Mouse (Mus musculus) neural tube, embryonic 13.5 days (tissue): ENCODE measurements around the gene Tmem102. TPM values are rescaled to one million over a fixed set of nuclear protein-coding genes. Genes with fewer than 3 reads are reported as not detected.
A peak's percentile ranks its signal among the peaks of the same experiment; 100 is the strongest.

ENCODE experiments used
- ATAC-seq: fragments of 200-750 bp; cut with Nextera tagmentation; 2 replicates; pipeline ENCODE4 v1.8.0; 2017; ENCODE audit warnings: low read depth, mild to moderate bottlenecking, moderate TSS enrichment, moderate library complexity
- H3K27ac ChIP-seq: fragments of 300-500 bp; sonication (generic); replicated peaks from 2 replicates; pipeline ENCODE4 v1.5.1; 2015; ENCODE audit warnings: moderate library complexity, mild to moderate bottlenecking, inconsistent platforms
- H3K27me3 ChIP-seq: fragments of 300-500 bp; sonication (generic); 2 replicates; pipeline ENCODE4 v1.6.1; 2015; ENCODE audit warnings: mild to moderate bottlenecking, inconsistent platforms
- H3K36me3 ChIP-seq: fragments of 300-500 bp; sonication (generic); 2 replicates; pipeline ENCODE4 v1.6.1; 2015; ENCODE audit warnings: mild to moderate bottlenecking, inconsistent platforms
- H3K4me1 ChIP-seq: fragments of 300-500 bp; sonication (generic); replicated peaks from 2 replicates; pipeline ENCODE4 v1.6.1; 2015; ENCODE audit warnings: inconsistent platforms
- H3K4me2 ChIP-seq: fragments of 300-500 bp; sonication (generic); 2 replicates; pipeline ENCODE4 v1.6.1; 2015; ENCODE audit warnings: inconsistent platforms, mild to moderate bottlenecking, moderate library complexity
- H3K4me3 ChIP-seq: fragments of 300-500 bp; sonication (generic); 2 replicates; pipeline ENCODE4 v1.5.1; 2015; ENCODE audit warnings: mild to moderate bottlenecking, inconsistent platforms
- H3K9ac ChIP-seq: fragments of 300-500 bp; sonication (generic); 2 replicates; pipeline ENCODE4 v1.6.1; 2015; ENCODE audit warnings: moderate library complexity, mild to moderate bottlenecking, inconsistent platforms
- H3K9me3 ChIP-seq: fragments of 300-500 bp; sonication (generic); 2 replicates; pipeline ENCODE4 v1.6.1; 2016; ENCODE audit warnings: inconsistent platforms
- WGBS: fragments of 180-500 bp; shearing (Covaris S2); methylation state at CpG from one replicate; pipeline ENCODE4 v1.1.7; 2015; 5-methylcytosine and 5-hydroxymethylcytosine counted together
- polyA plus RNA-seq: library from polyadenylated mRNA; unstranded; fragments of >200 nt; fragmentation: Nextera tagmentation; extraction: Ambion mirVana; gene quantifications from 2 replicates; pipeline ENCODE4 v1.2.1, GENCODE M21; 2015

Gene Tmem102
- polyA plus RNA-seq, 1 experiment from 2014 or later = 1.4 TPM

GRCm38 (mm10) chr11:69815155-69815554 lies 9.7 kb upstream of the Tmem102 start, which contains the start of gene Gm39566:
Gene Gm39566 (minus strand): TSS chr11:69815298.
- H3K4me3 ChIP-seq = no peak within 1 kb of the TSS
- no peak within 1 kb of the TSS for H3K27ac ChIP-seq
- no peaks in the 10 kb centered on the region for H3K36me3 ChIP-seq
- H3K4me1 ChIP-seq = no peaks in the 10 kb centered on the region
- no peaks in the 10 kb centered on the region for H3K27me3 ChIP-seq
- H3K9me3 ChIP-seq = peaks cover 6% of the 10 kb centered on the region; the same call in 1 of the 2 replicates
- H3K9ac ChIP-seq = no peak within 1 kb of the TSS
- no peak within 1 kb of the TSS for H3K4me2 ChIP-seq
- no peak for ATAC-seq
- WGBS = 65% methylated on average over 10 of the region's 10 CpGs

GRCm38 (mm10) chr11:69810280-69810679 lies 4.9 kb upstream of the Tmem102 start:
- Histone ChIP-seq H3K36me3 (no peaks in the 10 kb centered on the region), H3K9me3 (no peaks in the 10 kb centered on the region), H3K4me2 (no peak overlapping the region), H3K4me1 (peaks cover 3% of the 10 kb centered on the region; the same call in 1 of the 2 replicates), H3K27ac (no peak overlapping the region), H3K27me3 (peaks cover 24% of the 10 kb centered on the region), H3K4me3 (no peak overlapping the region), H3K9ac (no peak overlapping the region)
- no peak for ATAC-seq

GRCm38 (mm10) chr11:69807641-69808040 lies 2.2 kb upstream of the Tmem102 start:
- Histone ChIP-seq H3K9me3 (no peaks in the 10 kb centered on the region), H3K4me3 (no peak overlapping the region), H3K27ac (no peak overlapping the region), H3K4me2 (no peak overlapping the region), H3K36me3 (no peaks in the 10 kb centered on the region), H3K9ac (no peak overlapping the region), H3K4me1 (peaks cover 29% of the 10 kb centered on the region), H3K27me3 (peaks cover 38% of the 10 kb centered on the region)
- 76% methylated on average over 2 of the region's 2 CpGs for WGBS
- ATAC-seq = no peak

GRCm38 (mm10) chr11:69806378-69806777 lies 954 bp upstream of the Tmem102 start:
- Histone ChIP-seq H3K9ac (no peak overlapping the region), H3K36me3 (no peaks in the 10 kb centered on the region), H3K4me1 (peaks cover 41% of the 10 kb centered on the region), H3K4me2 (no peak overlapping the region), H3K4me3 (no peak overlapping the region), H3K27ac (no peak overlapping the region), H3K27me3 (peaks cover 42% of the 10 kb centered on the region), H3K9me3 (no peaks in the 10 kb centered on the region)
- no peak for ATAC-seq
- 87% methylated on average over 4 of the region's 4 CpGs for WGBS

GRCm38 (mm10) chr11:69804652-69804940 lies 828 bp downstream of the Tmem102 start:
- peak overlapping the region; percentile 60 for H3K4me3 ChIP-seq

GRCm38 (mm10) chr11:69803786-69804651 lies 1.4 kb downstream of the Tmem102 start:
- Histone ChIP-seq H3K4me3 (peak overlapping the region; percentile 60), H3K27ac (peak overlapping the region; percentile 82), H3K4me1 (peaks cover 63% of the 10 kb centered on the region), H3K9me3 (no peaks in the 10 kb centered on the region), H3K9ac (peak overlapping the region; percentile 82), H3K4me2 (peak overlapping the region; percentile 96), H3K27me3 (peaks cover 42% of the 10 kb centered on the region), H3K36me3 (no peaks in the 10 kb centered on the region)
- WGBS = under 1% methylated on average over 60 of the region's 60 CpGs
- peak; percentile 20 for ATAC-seq

More at GRCm38 (mm10) chr11:69804652-69804940, 828 bp downstream of the Tmem102 start:
- H3K27ac ChIP-seq = no peak overlapping the region
- no peaks in the 10 kb centered on the region for H3K9me3 ChIP-seq
- WGBS = 5% methylated on average over 12 of the region's 12 CpGs
- H3K36me3 ChIP-seq = no peaks in the 10 kb centered on the region
- peak overlapping the region; percentile 96 for H3K4me2 ChIP-seq
- ATAC-seq = no peak
- H3K27me3 ChIP-seq = peaks cover 42% of the 10 kb centered on the region
- peak overlapping the region; percentile 6; the same call in 1 of the 2 replicates for H3K9ac ChIP-seq
- H3K4me1 ChIP-seq = peaks cover 57% of the 10 kb centered on the region

- H3K4me1 ChIP-seq = peaks cover 69% of the 10 kb centered on the region
- under 1% methylated on average over 12 of the region's 12 CpGs for WGBS
- H3K9me3 ChIP-seq = no peaks in the 10 kb centered on the region
- H3K27me3 ChIP-seq = peaks cover 42% of the 10 kb centered on the region
- no peak for ATAC-seq
- peak overlapping the region; percentile 82 for H3K9ac ChIP-seq
- peak overlapping the region; percentile 82 for H3K27ac ChIP-seq
- H3K4me3 ChIP-seq = peak overlapping the region; percentile 60
- no peaks in the 10 kb centered on the region for H3K36me3 ChIP-seq
- peak overlapping the region; percentile 96 for H3K4me2 ChIP-seq
Observed at GRCm38 (mm10) chr11:69803328-69803727, 2.1 kb downstream of the Tmem102 start.

- Histone ChIP-seq H3K4me2 (peak overlapping the region; percentile 96), H3K9ac (peak overlapping the region; percentile 82), H3K27me3 (peaks cover 47% of the 10 kb centered on the region), H3K4me1 (peaks cover 72% of the 10 kb centered on the region), H3K4me3 (peak overlapping the region; percentile 60), H3K27ac (peak overlapping the region; percentile 82), H3K36me3 (0 out of 2 replicates have a peak, but pooled peaks cover under 1% of the 10 kb centered on the region), H3K9me3 (no peaks in the 10 kb centered on the region)
- ATAC-seq = peak; percentile 12; the same call in 1 of the 2 replicates
- under 1% methylated on average over 33 of the region's 33 CpGs for WGBS
Observed at GRCm38 (mm10) chr11:69802648-69803105, 2.7 kb downstream of the Tmem102 start.

GRCm38 (mm10) chr11:69801379-69801977 lies 3.9 kb downstream of the Tmem102 start, which contains the start of gene Fgf11:
Gene Fgf11 (minus strand): TSS chr11:69801857.
- Histone ChIP-seq H3K4me3 (peak within 1 kb of the TSS; percentile 60), H3K36me3 (0 out of 2 replicates have a peak, but pooled peaks cover 4% of the 10 kb centered on the region), H3K4me1 (peaks cover 72% of the 10 kb centered on the region), H3K9me3 (no peaks in the 10 kb centered on the region), H3K27me3 (peaks cover 47% of the 10 kb centered on the region), H3K4me2 (peak within 1 kb of the TSS; percentile 96), H3K9ac (peak within 1 kb of the TSS; percentile 82), H3K27ac (peak within 1 kb of the TSS; percentile 94)
- WGBS = 2% methylated on average over 33 of the region's 33 CpGs
- ATAC-seq = 0 out of 2 replicates have a peak, but pooled peaks have one; percentile 1

- ATAC-seq = peak; percentile 72
- H3K27ac ChIP-seq = peak overlapping the region; percentile 94
- WGBS = under 1% methylated on average over 36 of the region's 36 CpGs
- peak overlapping the region; percentile 60 for H3K4me3 ChIP-seq
- H3K9ac ChIP-seq = peak overlapping the region; percentile 82
- H3K36me3 ChIP-seq = 0 out of 2 replicates have a peak, but pooled peaks cover 4% of the 10 kb centered on the region
- no peaks in the 10 kb centered on the region for H3K9me3 ChIP-seq
- peak overlapping the region; percentile 96 for H3K4me2 ChIP-seq
- peaks cover 78% of the 10 kb centered on the region for H3K4me1 ChIP-seq
- peaks cover 44% of the 10 kb centered on the region for H3K27me3 ChIP-seq
Observed at GRCm38 (mm10) chr11:69800392-69801197, 4.8 kb downstream of the Tmem102 start.

- Histone ChIP-seq H3K4me2 (peak overlapping the region; percentile 96), H3K27me3 (peaks cover 39% of the 10 kb centered on the region), H3K27ac (peak overlapping the region; percentile 94), H3K36me3 (0 out of 2 replicates have a peak, but pooled peaks cover 4% of the 10 kb centered on the region), H3K9ac (peak overlapping the region; percentile 82), H3K4me3 (peak overlapping the region; percentile 60), H3K9me3 (no peaks in the 10 kb centered on the region), H3K4me1 (peaks cover 79% of the 10 kb centered on the region)
- peak; percentile 12; the same call in 1 of the 2 replicates for ATAC-seq
- under 1% methylated on average over 11 of the region's 11 CpGs for WGBS
Observed at GRCm38 (mm10) chr11:69800138-69800391, 5.4 kb downstream of the Tmem102 start.
